Mouse (Mus musculus): ENCODE data around the gene Slc24a4. TPM values are rescaled to one million over a fixed set of nuclear protein-coding genes. Genes with fewer than 3 reads are reported as not detected.

The Slc24a4 gene
- total and polyA plus RNA-seq, 2 experiments = not detected

- 35% methylated on average over 16 of the region's 16 CpGs for WGBS
- Histone ChIP-seq H3K4me1 (ENCODE audit: control insufficient read depth, insufficient read depth, low read length) (peaks cover 28% of the 10 kb centered on the region), H3K36me3 (ENCODE audit: control insufficient read depth, insufficient read depth, low read length) (peaks cover 4% of the 10 kb centered on the region; the same call in 1 of the 2 replicates), H3K27ac (replicated peaks; ENCODE audit: insufficient read depth, low read depth, low read length) (no peak overlapping the region), H3K9ac (ENCODE audit: low read depth, low read length) (no peak overlapping the region), H3K79me2 (ENCODE audit: control insufficient read depth, insufficient read depth, low read length) (peaks cover 18% of the 10 kb centered on the region; the same call in 1 of the 2 replicates), H3K4me3 (ENCODE audit: insufficient read depth, low read depth, low read length) (no peak overlapping the region), H3K27me3 (ENCODE audit: control insufficient read depth, insufficient read depth, low read length) (no peaks in the 10 kb centered on the region)
- no peak for DNase-seq (ENCODE audit: extremely low read depth, low read depth, low spot score)
- TF ChIP-seq POLR2A (IDR thresholded peaks at IDR 0.05; ENCODE audit: extremely low read depth, insufficient read depth, low read length) (no peak), CTCF (IDR thresholded peaks at IDR 0.05; ENCODE audit: low read depth, low read length) (no peak)
These were observed 180.0 kb downstream of the Slc24a4 start for GRCm38 (mm10) chr12:102308457-102309011.

DNA sequence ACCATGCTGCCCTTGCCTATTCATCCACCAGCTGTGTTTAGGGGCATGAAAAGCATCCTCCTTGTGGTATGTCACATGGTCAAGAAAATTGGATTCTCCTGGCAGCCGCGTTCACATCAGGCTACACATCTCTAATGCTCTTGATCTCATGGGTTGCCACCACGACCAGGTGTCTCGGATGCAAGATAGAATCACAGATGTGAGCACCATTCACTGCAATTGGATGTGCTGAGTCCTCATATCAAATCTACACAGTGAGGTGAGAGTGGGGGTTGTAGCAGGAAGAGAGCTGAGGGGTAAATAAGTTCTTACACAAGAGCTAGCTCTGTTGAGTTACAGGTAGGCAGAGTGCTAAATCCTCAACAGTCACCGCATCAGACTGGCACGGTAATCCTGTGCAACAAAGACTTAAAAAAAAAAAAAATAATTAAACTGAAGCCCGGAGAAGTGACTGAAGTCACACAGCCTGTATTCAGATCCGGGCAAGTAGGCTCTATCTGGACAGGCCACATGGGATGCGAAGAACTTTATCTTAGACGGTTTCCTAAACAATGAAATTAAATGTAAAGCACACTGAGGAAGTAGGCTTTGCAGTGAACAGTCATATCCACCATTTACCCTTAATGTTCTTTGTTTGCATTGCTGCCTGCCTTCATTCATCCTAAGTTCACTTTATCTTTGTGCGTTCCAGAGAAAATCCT lies 180.7 kb downstream of the Slc24a4 start:
- WGBS = 77% methylated on average over 11 of the region's 11 CpGs
- no peak overlapping the region for H3K27ac ChIP-seq (replicated peaks; ENCODE audit: insufficient read depth, low read depth, low read length)
- no peak overlapping the region for H3K4me3 ChIP-seq (ENCODE audit: insufficient read depth, low read depth, low read length)
- no peaks in the 10 kb centered on the region for H3K27me3 ChIP-seq (ENCODE audit: control insufficient read depth, insufficient read depth, low read length)
- H3K4me1 ChIP-seq (ENCODE audit: control insufficient read depth, insufficient read depth, low read length) = peaks cover 24% of the 10 kb centered on the region
- H3K79me2 ChIP-seq (ENCODE audit: control insufficient read depth, insufficient read depth, low read length) = peaks cover 18% of the 10 kb centered on the region; the same call in 1 of the 2 replicates
- peaks cover 4% of the 10 kb centered on the region; the same call in 1 of the 2 replicates for H3K36me3 ChIP-seq (ENCODE audit: control insufficient read depth, insufficient read depth, low read length)
- no peak overlapping the region for H3K9ac ChIP-seq (ENCODE audit: low read depth, low read length)
- DNase-seq (ENCODE audit: extremely low read depth, low read depth, low spot score) = no peak
- TF ChIP-seq CTCF (IDR thresholded peaks at IDR 0.05; ENCODE audit: low read depth, low read length) = no peak
- no peak for TF ChIP-seq POLR2A (IDR thresholded peaks at IDR 0.05; ENCODE audit: extremely low read depth, insufficient read depth, low read length)

DNA sequence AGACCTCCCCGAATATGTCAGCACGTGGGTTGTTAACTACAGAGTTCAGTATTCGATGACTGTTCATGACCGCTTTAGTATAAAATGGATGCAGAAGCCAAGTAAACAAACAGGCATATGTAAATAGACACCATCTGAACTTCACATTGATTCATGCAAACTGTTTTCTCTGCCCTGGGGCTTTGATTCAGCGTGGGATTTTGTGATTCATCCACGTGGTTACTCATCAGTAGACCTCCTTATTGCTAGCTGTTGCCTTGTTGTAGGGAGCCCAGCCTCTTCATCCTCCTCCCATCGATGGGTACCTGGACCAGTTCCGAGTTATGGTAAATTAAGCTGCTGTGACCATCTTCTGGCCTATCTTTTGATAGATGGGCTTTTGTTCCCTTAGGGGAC lies 181.3 kb downstream of the Slc24a4 start:
- Histone ChIP-seq H3K4me1 (ENCODE audit: control insufficient read depth, insufficient read depth, low read length) (peaks cover 18% of the 10 kb centered on the region), H3K27ac (replicated peaks; ENCODE audit: insufficient read depth, low read depth, low read length) (no peak overlapping the region), H3K36me3 (ENCODE audit: control insufficient read depth, insufficient read depth, low read length) (peaks cover 8% of the 10 kb centered on the region), H3K79me2 (ENCODE audit: control insufficient read depth, insufficient read depth, low read length) (peaks cover 18% of the 10 kb centered on the region; the same call in 1 of the 2 replicates), H3K27me3 (ENCODE audit: control insufficient read depth, insufficient read depth, low read length) (no peaks in the 10 kb centered on the region), H3K4me3 (ENCODE audit: insufficient read depth, low read depth, low read length) (no peak overlapping the region), H3K9ac (ENCODE audit: low read depth, low read length) (no peak overlapping the region)
- WGBS = 39% methylated on average over 8 of the region's 8 CpGs
- DNase-seq (ENCODE audit: extremely low read depth, low read depth, low spot score) = no peak
- TF ChIP-seq CTCF (IDR thresholded peaks at IDR 0.05; ENCODE audit: low read depth, low read length) (no peak), POLR2A (IDR thresholded peaks at IDR 0.05; ENCODE audit: extremely low read depth, insufficient read depth, low read length) (no peak)

- no peaks in the 10 kb centered on the region for H3K27me3 ChIP-seq (ENCODE audit: control insufficient read depth, insufficient read depth, low read length)
- no peak for DNase-seq (ENCODE audit: extremely low read depth, low read depth, low spot score)
- H3K79me2 ChIP-seq (ENCODE audit: control insufficient read depth, insufficient read depth, low read length) = peaks cover 18% of the 10 kb centered on the region; the same call in 1 of the 2 replicates
- peaks cover 16% of the 10 kb centered on the region for H3K4me1 ChIP-seq (ENCODE audit: control insufficient read depth, insufficient read depth, low read length)
- TF ChIP-seq CTCF (IDR thresholded peaks at IDR 0.05; ENCODE audit: low read depth, low read length) = no peak
- peaks cover 12% of the 10 kb centered on the region for H3K36me3 ChIP-seq (ENCODE audit: control insufficient read depth, insufficient read depth, low read length)
- no peak overlapping the region for H3K4me3 ChIP-seq (ENCODE audit: insufficient read depth, low read depth, low read length)
- WGBS = 96% methylated on average over 3 of the region's 3 CpGs
- H3K9ac ChIP-seq (ENCODE audit: low read depth, low read length) = no peak overlapping the region
- H3K27ac ChIP-seq (replicated peaks; ENCODE audit: insufficient read depth, low read depth, low read length) = no peak overlapping the region
These were observed 181.7 kb downstream of the Slc24a4 start for GRCm38 (mm10) chr12:102310261-102310660.

DNA sequence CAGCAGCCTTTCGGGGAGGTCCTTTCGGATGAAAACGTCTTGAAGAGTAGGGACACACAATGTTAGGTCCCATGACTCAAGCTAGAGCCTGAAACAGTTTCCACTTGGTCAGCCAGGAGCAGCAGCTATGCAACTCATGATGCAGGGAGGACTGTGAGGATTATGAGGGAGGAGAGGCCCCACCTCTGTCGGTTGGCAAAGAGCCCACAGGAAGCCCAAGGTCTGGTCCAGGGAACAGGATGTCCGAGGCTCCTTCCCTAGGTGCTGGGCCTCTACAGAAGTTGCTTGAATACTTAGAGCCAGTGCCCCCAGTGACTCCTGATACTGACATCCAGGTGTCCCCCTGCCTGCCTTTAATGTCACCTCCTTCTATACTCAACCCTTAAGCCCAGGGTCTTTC lies 182.9 kb downstream of the Slc24a4 start:
- no peak for TF ChIP-seq POLR2A (IDR thresholded peaks at IDR 0.05; ENCODE audit: extremely low read depth, insufficient read depth, low read length)
- no peak for TF ChIP-seq CTCF (IDR thresholded peaks at IDR 0.05; ENCODE audit: low read depth, low read length)
- Histone ChIP-seq H3K4me3 (ENCODE audit: insufficient read depth, low read depth, low read length) (no peak overlapping the region), H3K9ac (ENCODE audit: low read depth, low read length) (no peak overlapping the region), H3K79me2 (ENCODE audit: control insufficient read depth, insufficient read depth, low read length) (peaks cover 16% of the 10 kb centered on the region; the same call in 1 of the 2 replicates), H3K27me3 (ENCODE audit: control insufficient read depth, insufficient read depth, low read length) (no peaks in the 10 kb centered on the region), H3K36me3 (ENCODE audit: control insufficient read depth, insufficient read depth, low read length) (peaks cover 15% of the 10 kb centered on the region), H3K4me1 (ENCODE audit: control insufficient read depth, insufficient read depth, low read length) (peaks cover 10% of the 10 kb centered on the region), H3K27ac (replicated peaks; ENCODE audit: insufficient read depth, low read depth, low read length) (no peak overlapping the region)
- WGBS = 74% methylated on average over 5 of the region's 5 CpGs
- DNase-seq (ENCODE audit: extremely low read depth, low read depth, low spot score) = no peak

Other genes with a start within 250 kb of the Slc24a4 start
- gene Trip11, start 215.5 kb upstream of the Slc24a4 start, total RNA-seq (2014; rRNA removed) = 12.4 and 14.8 TPM in 2 replicates
- 1.9 and 2.5 TPM in 2 replicates for gene Trip11, start 215.5 kb upstream of the Slc24a4 start, polyA plus RNA-seq (2012; rRNA removed)
- gene Atxn3, start 170.5 kb upstream of the Slc24a4 start, total RNA-seq (2014; rRNA removed) = 13.9 and 14.1 TPM in 2 replicates
- 2.4 and 2.7 TPM in 2 replicates for gene Atxn3, start 170.5 kb upstream of the Slc24a4 start, polyA plus RNA-seq (2012; rRNA removed)
- 7.7 and 9.2 TPM in 2 replicates for gene Cpsf2, start 152.7 kb upstream of the Slc24a4 start, total RNA-seq (2014; rRNA removed)
- gene Cpsf2, start 152.7 kb upstream of the Slc24a4 start, polyA plus RNA-seq (2012; rRNA removed) = 2.7 and 3.1 TPM in 2 replicates
- gene Rin3, start 154.3 kb downstream of the Slc24a4 start, total RNA-seq (2014; rRNA removed) = 4.9 and 9.2 TPM in 2 replicates
- gene Rin3, start 154.3 kb downstream of the Slc24a4 start, polyA plus RNA-seq (2012; rRNA removed) = 8.4 and 12.0 TPM in 2 replicates